Mouse (Mus musculus) forebrain, embryonic 11.5 days (tissue): ENCODE results near the gene Lrrc25. TPM values are rescaled to one million over a fixed set of nuclear protein-coding genes. Genes with fewer than 3 reads are reported as not detected.
A peak's percentile ranks its signal among the peaks of the same experiment; 100 is the strongest.

Experiments
- ATAC-seq: fragments of 200-750 bp; cut with Nextera tagmentation; replicated peaks from 2 replicates; pipeline ENCODE4 v1.8.0; 2017; ENCODE audit warnings: moderate TSS enrichment; ENCODE audit not compliant: low FRiP score
- DNase-seq: peaks from one replicate; pipeline ENCODE4 v3.0.0-alpha.2; 2017; ENCODE audit warnings: low spot score
- H3K27ac ChIP-seq: fragments of 300-500 bp; sonication (generic); 2 replicates; pipeline ENCODE4 v1.5.1; 2014; ENCODE audit warnings: low read depth, low read length
- H3K27me3 ChIP-seq: fragments of 300-500 bp; sonication (generic); 2 replicates; pipeline ENCODE4 v1.6.1; 2014; ENCODE audit warnings: mild to moderate bottlenecking, low read length, mixed read lengths; ENCODE audit not compliant: control insufficient read depth, insufficient read depth
- H3K36me3 ChIP-seq: fragments of 300-500 bp; sonication (generic); 2 replicates; pipeline ENCODE4 v1.6.1; 2014; ENCODE audit warnings: mild to moderate bottlenecking, low read length, moderate library complexity, mixed read lengths; ENCODE audit not compliant: control insufficient read depth, insufficient read depth
- H3K4me1 ChIP-seq: fragments of 300-500 bp; sonication (generic); replicated peaks from 2 replicates; pipeline ENCODE4 v1.6.1; 2014; ENCODE audit warnings: low read length, mixed read lengths; ENCODE audit not compliant: control insufficient read depth, insufficient read depth
- H3K4me2 ChIP-seq: fragments of 300-500 bp; sonication (generic); 2 replicates; pipeline ENCODE4 v1.6.1; 2014; ENCODE audit warnings: low read depth, mild to moderate bottlenecking, low read length, moderate library complexity, mixed read lengths; ENCODE audit not compliant: severe bottlenecking
- H3K4me3 ChIP-seq: fragments of 300-500 bp; sonication (generic); 2 replicates; pipeline ENCODE4 v1.5.1; 2014; ENCODE audit warnings: low read depth, low read length
- H3K9ac ChIP-seq: fragments of 300-500 bp; sonication (generic); 2 replicates; pipeline ENCODE4 v1.6.1; 2014; ENCODE audit warnings: low read length
- H3K9me3 ChIP-seq: fragments of 300-500 bp; sonication (generic); 2 replicates; pipeline ENCODE4 v1.6.1; 2016; ENCODE audit warnings: low read length, mixed read lengths; ENCODE audit not compliant: control insufficient read depth
- WGBS: fragments of 180-500 bp; shearing (Covaris S2); extraction: QIAGEN DNeasy Blood & Tissue Kit; methylation state at CpG from one replicate; pipeline ENCODE4 v1.1.7; 2014; 5-methylcytosine and 5-hydroxymethylcytosine counted together
- polyA plus RNA-seq: library from polyadenylated mRNA; unstranded; fragments of >200 nt; fragmentation: Nextera tagmentation; extraction: Ambion mirVana; gene quantifications from 2 replicates; pipeline ENCODE4 v1.2.1, GENCODE M21; 2014

Lrrc25 gene
- polyA plus RNA-seq, 1 experiment from 2014 or later: 1.2 TPM

GRCm38 (mm10) chr8:70631436-70631835 lies 15.5 kb downstream of the Lrrc25 start:
- no peak overlapping the region for H3K4me3 ChIP-seq

GRCm38 (mm10) chr8:70632346-70632892 lies 16.5 kb downstream of the Lrrc25 start, which contains the start of gene Gdf15:
Gene Gdf15 (minus strand): TSS chr8:70632456.
- 74% methylated on average over 6 of the region's 6 CpGs for WGBS

More at GRCm38 (mm10) chr8:70631436-70631835, 15.5 kb downstream of the Lrrc25 start:
- WGBS: 18% methylated on average over 21 of the region's 24 CpGs
- peaks cover 10% of the 10 kb centered on the region for H3K4me1 ChIP-seq
- H3K9me3 ChIP-seq: no peaks in the 10 kb centered on the region
- H3K36me3 ChIP-seq: no peaks in the 10 kb centered on the region
- H3K27ac ChIP-seq: no peak overlapping the region
- no peak overlapping the region for H3K4me2 ChIP-seq
- H3K27me3 ChIP-seq: peaks cover 12% of the 10 kb centered on the region
- no peak overlapping the region for H3K9ac ChIP-seq
- no peak for ATAC-seq
- no peak for DNase-seq

GRCm38 (mm10) chr8:70634066-70634465 lies 18.1 kb downstream of the Lrrc25 start:
- 74% methylated on average over 6 of the region's 6 CpGs for WGBS
- ATAC-seq: no peak

More at GRCm38 (mm10) chr8:70632346-70632892, 16.5 kb downstream of the Lrrc25 start, which contains the start of gene Gdf15:
- peaks cover 10% of the 10 kb centered on the region for H3K4me1 ChIP-seq
- H3K27me3 ChIP-seq: peaks cover 12% of the 10 kb centered on the region
- no peak within 1 kb of the TSS for H3K4me3 ChIP-seq
- DNase-seq (no peak), ATAC-seq (no peak)
- H3K27ac ChIP-seq: no peak within 1 kb of the TSS
- no peaks in the 10 kb centered on the region for H3K36me3 ChIP-seq
- H3K9ac ChIP-seq: no peak within 1 kb of the TSS
- H3K4me2 ChIP-seq: no peak within 1 kb of the TSS
- H3K9me3 ChIP-seq: no peaks in the 10 kb centered on the region

GRCm38 (mm10) chr8:70635527-70635926 lies 19.6 kb downstream of the Lrrc25 start:
- Histone ChIP-seq H3K4me2 (no peak overlapping the region), H3K9ac (no peak overlapping the region), H3K27me3 (peaks cover 12% of the 10 kb centered on the region), H3K27ac (no peak overlapping the region), H3K36me3 (no peaks in the 10 kb centered on the region), H3K4me1 (peaks cover 7% of the 10 kb centered on the region), H3K9me3 (no peaks in the 10 kb centered on the region), H3K4me3 (no peak overlapping the region)
- no peak for ATAC-seq
- no peak for DNase-seq
- WGBS: 83% methylated on average over 6 of the region's 6 CpGs

More at GRCm38 (mm10) chr8:70634066-70634465, 18.1 kb downstream of the Lrrc25 start:
- no peak overlapping the region for H3K27ac ChIP-seq
- H3K4me1 ChIP-seq: peaks cover 10% of the 10 kb centered on the region
- no peak overlapping the region for H3K4me2 ChIP-seq
- H3K9ac ChIP-seq: no peak overlapping the region
- H3K36me3 ChIP-seq: no peaks in the 10 kb centered on the region
- H3K4me3 ChIP-seq: no peak overlapping the region
- H3K27me3 ChIP-seq: peaks cover 12% of the 10 kb centered on the region
- no peak for DNase-seq
- H3K9me3 ChIP-seq: no peaks in the 10 kb centered on the region

GRCm38 (mm10) chr8:70636838-70637237 lies 20.9 kb downstream of the Lrrc25 start:
- no peaks in the 10 kb centered on the region for H3K9me3 ChIP-seq
- no peak overlapping the region for H3K4me3 ChIP-seq
- H3K9ac ChIP-seq: peak overlapping the region; percentile 32; the same call in 1 of the 2 replicates
- H3K4me1 ChIP-seq: no peaks in the 10 kb centered on the region
- no peak for DNase-seq
- WGBS: 66% methylated on average over 8 of the region's 8 CpGs
- H3K27ac ChIP-seq: no peak overlapping the region
- H3K36me3 ChIP-seq: no peaks in the 10 kb centered on the region
- ATAC-seq: no peak
- no peak overlapping the region for H3K4me2 ChIP-seq
- peaks cover 2% of the 10 kb centered on the region; the same call in 1 of the 2 replicates for H3K27me3 ChIP-seq

- DNase-seq (no peak), ATAC-seq (no peak)
- 81% methylated on average over 9 of the region's 9 CpGs for WGBS
- H3K9me3 ChIP-seq: no peaks in the 10 kb centered on the region
- no peak overlapping the region for H3K9ac ChIP-seq
- H3K4me3 ChIP-seq: no peak overlapping the region
- H3K4me1 ChIP-seq: no peaks in the 10 kb centered on the region
- no peak overlapping the region for H3K4me2 ChIP-seq
- H3K27ac ChIP-seq: no peak overlapping the region
- H3K27me3 ChIP-seq: no peaks in the 10 kb centered on the region
- H3K36me3 ChIP-seq: no peaks in the 10 kb centered on the region
Measured at GRCm38 (mm10) chr8:70638752-70639151, 22.8 kb downstream of the Lrrc25 start.

GRCm38 (mm10) chr8:70643019-70643418 lies 27.1 kb downstream of the Lrrc25 start:
- no peak for ATAC-seq
- H3K36me3 ChIP-seq: no peaks in the 10 kb centered on the region
- no peak overlapping the region for H3K27ac ChIP-seq
- H3K9me3 ChIP-seq: no peaks in the 10 kb centered on the region
- no peaks in the 10 kb centered on the region for H3K4me1 ChIP-seq
- 75% methylated on average over 3 of the region's 3 CpGs for WGBS
- DNase-seq: no peak
- no peak overlapping the region for H3K9ac ChIP-seq
- no peak overlapping the region for H3K4me3 ChIP-seq
- no peak overlapping the region for H3K4me2 ChIP-seq
- H3K27me3 ChIP-seq: no peaks in the 10 kb centered on the region

- H3K4me3 ChIP-seq: no peak overlapping the region
- no peaks in the 10 kb centered on the region for H3K4me1 ChIP-seq
- no peaks in the 10 kb centered on the region; the same call in 1 of the 2 replicates for H3K36me3 ChIP-seq
- 85% methylated on average over 2 of the region's 2 CpGs for WGBS
- no peak overlapping the region for H3K4me2 ChIP-seq
- ATAC-seq: no peak
- no peaks in the 10 kb centered on the region for H3K27me3 ChIP-seq
- H3K27ac ChIP-seq: no peak overlapping the region
- H3K9me3 ChIP-seq: no peaks in the 10 kb centered on the region
- no peak overlapping the region for H3K9ac ChIP-seq
- DNase-seq: no peak
Measured at GRCm38 (mm10) chr8:70644065-70644464, 28.1 kb downstream of the Lrrc25 start.
